ENCODE assay signal across 39 mouse cellular contexts in genomic region chr6:4041821-4042220, GRCm38 (mm10). TPM values are rescaled to one million over a fixed set of nuclear protein-coding genes. Genes with fewer than 3 reads are reported as not detected.
"Had no signal": no experiment of that assay in that cellular context is flagged by ENCODE, and none has a peak within 500 bp of the region (broad histone marks: within the 10 kb centered on the region; RNA-seq: fewer than 3 reads in every experiment).

No protein-coding gene starts in this region.

- DNase-seq: cerebellum, adult 2 months; cerebellum, adult 8-10 months; cerebellum, adult 9-10 months; cerebellum, adult 9-11 months; cerebellum, postnatal 10 days; cerebellum, postnatal 14 days; cerebellum, postnatal 25 days; cerebellum, postnatal 36 days; embryo, embryonic 11 days; forebrain, postnatal 0 days; gastrocnemius, adult 2 months; gastrocnemius, postnatal 10 days; gastrocnemius, postnatal 14 days; gastrocnemius, postnatal 25 days; gastrocnemius, postnatal 36 days; heart, adult 11 months; heart, adult 18-20 months; heart, adult 2 months had no signal

- ATAC-seq: forebrain, embryonic 13.5 days; forebrain, embryonic 14.5 days; forebrain, embryonic 15.5 days; forebrain, embryonic 16.5 days; forebrain, postnatal 0 days had no signal

- H3K4me3 ChIP-seq: embryonic facial prominence, embryonic 10.5 days; embryonic facial prominence, embryonic 12.5 days; embryonic facial prominence, embryonic 13.5 days; embryonic facial prominence, embryonic 15.5 days; erythroblast, embryonic 14.5 days; forebrain, embryonic 10.5 days; forebrain, embryonic 12.5 days; forebrain, embryonic 13.5 days; forebrain, embryonic 15.5 days; gastrocnemius, adult 2 months; heart, adult 2 months had no signal

- H3K27ac ChIP-seq: embryonic facial prominence, embryonic 10.5 days; embryonic facial prominence, embryonic 12.5 days; embryonic facial prominence, embryonic 13.5 days; embryonic facial prominence, embryonic 15.5 days; forebrain, embryonic 10.5 days; forebrain, embryonic 12.5 days; forebrain, embryonic 13.5 days; forebrain, embryonic 15.5 days; gastrocnemius, adult 2 months; heart, adult 2 months had no signal

- H3K9me3 ChIP-seq: embryonic facial prominence, embryonic 10.5 days; embryonic facial prominence, embryonic 12.5 days; embryonic facial prominence, embryonic 13.5 days; embryonic facial prominence, embryonic 15.5 days; forebrain, embryonic 10.5 days; forebrain, embryonic 12.5 days; forebrain, embryonic 13.5 days; forebrain, embryonic 15.5 days had no signal

- H3K4me2 ChIP-seq: embryonic facial prominence, embryonic 12.5 days; embryonic facial prominence, embryonic 13.5 days; embryonic facial prominence, embryonic 15.5 days; forebrain, embryonic 12.5 days; forebrain, embryonic 13.5 days; forebrain, embryonic 15.5 days had no signal

- H3K27me3 ChIP-seq: embryonic facial prominence, embryonic 12.5 days; embryonic facial prominence, embryonic 13.5 days; embryonic facial prominence, embryonic 15.5 days; forebrain, embryonic 12.5 days; forebrain, embryonic 13.5 days; forebrain, embryonic 15.5 days had no signal

- H3K9ac ChIP-seq: embryonic facial prominence, embryonic 12.5 days; embryonic facial prominence, embryonic 13.5 days; embryonic facial prominence, embryonic 15.5 days; forebrain, embryonic 12.5 days; forebrain, embryonic 13.5 days; forebrain, embryonic 15.5 days; forebrain, postnatal 0 days had no signal

- H3K36me3 ChIP-seq: embryonic facial prominence, embryonic 10.5 days; embryonic facial prominence, embryonic 12.5 days; embryonic facial prominence, embryonic 13.5 days; embryonic facial prominence, embryonic 15.5 days; forebrain, embryonic 10.5 days; forebrain, embryonic 12.5 days; forebrain, embryonic 15.5 days had no signal

- H3K4me1 ChIP-seq: embryonic facial prominence, embryonic 10.5 days; embryonic facial prominence, embryonic 12.5 days; embryonic facial prominence, embryonic 13.5 days; embryonic facial prominence, embryonic 15.5 days; forebrain, embryonic 10.5 days; forebrain, embryonic 12.5 days; forebrain, embryonic 13.5 days; forebrain, embryonic 15.5 days had no signal

RNA-seq across cellular contexts. Expression of gene Gngt1, which starts 48.2 kb away (rescaled TPM):
- total RNA-seq: common myeloid progenitor, adult 5-6 weeks; forebrain, postnatal 0 days; gastrocnemius, adult 18-20 months; gastrocnemius, adult 2 months; gastrocnemius, adult 8-10 months; gastrocnemius, postnatal 10 days; gastrocnemius, postnatal 14 days; gastrocnemius, postnatal 25 days; gastrocnemius, postnatal 36 days; gastrocnemius, postnatal 4 days; granulocyte monocyte progenitor cell, adult 5-6 weeks; heart, adult 18-20 months; heart, adult 2 months had no signal
- polyA plus RNA-seq: cerebellum, adult 2 months; cortical plate, adult 2 months; embryonic facial prominence, embryonic 10.5 days; embryonic facial prominence, embryonic 11.5 days; embryonic facial prominence, embryonic 12.5 days; erythroblast, embryonic 14.5 days; forebrain, embryonic 10.5 days; forebrain, embryonic 11.5 days; forebrain, embryonic 12.5 days; forebrain, embryonic 13.5 days; forebrain, embryonic 14.5 days; forebrain, embryonic 15.5 days; forebrain, embryonic 16.5 days; forebrain, postnatal 0 days; frontal cortex, adult 2 months; gonadal fat pad, adult 2 months; heart, adult 2 months had no signal

RNA-seq across cellular contexts. Expression of gene Tfpi2, which starts 53.1 kb away (rescaled TPM):
- polyA plus RNA-seq: erythroblast, embryonic 14.5 days had no signal
